Mouse (Mus musculus): ENCODE data around the gene Dbn1.

DNA sequence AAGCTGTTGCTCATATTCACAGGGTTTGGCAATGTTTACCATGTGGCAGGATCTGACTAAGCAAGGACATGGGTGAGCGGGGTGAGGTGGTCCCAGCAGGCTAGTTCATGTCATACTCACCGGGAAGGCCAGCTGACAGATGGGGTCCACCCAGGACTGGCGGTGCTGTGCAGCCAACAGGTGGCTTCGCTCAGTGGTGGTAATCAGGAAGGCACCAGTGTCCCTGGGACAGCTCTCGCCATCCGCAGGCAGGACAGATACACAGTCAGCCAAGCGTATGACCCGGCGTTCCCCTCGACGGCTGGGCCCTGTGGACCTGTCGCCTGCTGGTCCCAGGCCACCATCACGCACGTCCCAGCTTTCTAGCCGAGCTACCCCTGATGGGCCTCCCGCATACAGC, 39.3 kb upstream of the Dbn1 start:
- no peak for TF ChIP-seq NELFE (IDR thresholded peaks at IDR 0.05; ENCODE audit: low read depth, low read length)
- no peak for TF ChIP-seq ZMIZ1 (IDR thresholded peaks at IDR 0.05; ENCODE audit: low read depth, low read length)
- no peak for TF ChIP-seq SIN3A (IDR thresholded peaks at IDR 0.05; ENCODE audit: low read length)
- no peak for TF ChIP-seq USF1 (IDR thresholded peaks at IDR 0.05; ENCODE audit: low read depth, low read length)
- TF ChIP-seq CTCF (conservative IDR thresholded peaks at IDR 0.05 in 1 of 2, IDR thresholded peaks at IDR 0.05 in 1 of 2; ENCODE audit: low read depth in 2 of 2, low read length in 2 of 2) = no peak
- TF ChIP-seq POLR2A (IDR thresholded peaks at IDR 0.05; ENCODE audit: low read depth, low read length) = no peak
- TF ChIP-seq ZNF384 (IDR thresholded peaks at IDR 0.05; ENCODE audit: low read depth, low read length) = no peak
- no peak for TF ChIP-seq MYC (IDR thresholded peaks at IDR 0.05; ENCODE audit: low read depth, low read length)
- no peak for TF ChIP-seq USF2 (conservative IDR thresholded peaks at IDR 0.05; ENCODE audit: low read depth, low read length)
- no peak for TF ChIP-seq CHD1 (IDR thresholded peaks at IDR 0.05; ENCODE audit: low read depth, low read length)
- no peak for TF ChIP-seq E2F4 (IDR thresholded peaks at IDR 0.05; ENCODE audit: insufficient replicate concordance, low read depth, low read length)
